Mouse (Mus musculus): ENCODE results near the gene Kdm3a.

Kdm3a gene

DNA sequence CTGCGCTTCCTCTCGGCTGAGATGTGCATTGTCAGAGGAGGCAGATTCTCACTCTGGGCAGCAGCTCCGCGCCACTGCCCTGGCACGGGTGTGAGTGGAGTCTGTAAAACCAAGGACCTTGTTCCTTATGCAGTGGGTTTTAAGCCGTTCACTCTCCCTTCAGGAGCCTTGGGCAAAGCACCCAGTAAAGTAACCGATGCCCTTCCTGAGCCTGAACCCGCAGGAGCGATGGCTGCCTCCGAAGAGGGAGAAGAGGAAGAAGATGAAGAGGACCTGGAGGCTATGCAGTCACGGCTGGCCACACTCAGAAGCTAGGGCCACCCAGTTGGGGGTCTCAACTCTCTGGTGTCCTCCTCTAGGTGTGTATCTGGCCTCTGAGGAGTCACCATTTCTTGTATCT is 53.3 kb downstream of the Kdm3a start:
- in situ Hi-C loops (cut with MboI): no loop called here

DNA sequence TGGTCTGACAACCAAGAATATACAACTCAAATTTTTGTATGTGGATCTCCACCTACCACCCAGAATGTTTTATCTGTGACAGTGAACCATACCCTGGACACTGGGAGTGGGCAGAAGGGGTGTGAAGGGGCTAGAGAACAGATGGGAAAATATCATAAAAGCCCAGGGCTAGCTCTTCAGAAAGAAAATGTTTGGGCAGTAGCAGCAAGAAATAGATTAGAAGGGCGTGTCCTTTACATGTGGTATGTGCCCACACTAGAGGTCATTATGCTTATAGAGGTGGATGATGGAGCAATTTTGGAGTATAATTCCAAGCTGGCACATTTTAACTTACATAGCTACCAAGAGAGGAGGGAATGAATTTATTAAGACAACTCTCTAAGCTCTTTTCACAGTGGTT is 57.4 kb downstream of the Kdm3a start:
- in situ Hi-C loops (cut with MboI): no loop called here

- in situ Hi-C loops (cut with MboI): no loop called here
Measured at GRCm38 (mm10) chr6:71569025-71569424, 63.8 kb downstream of the Kdm3a start.

DNA sequence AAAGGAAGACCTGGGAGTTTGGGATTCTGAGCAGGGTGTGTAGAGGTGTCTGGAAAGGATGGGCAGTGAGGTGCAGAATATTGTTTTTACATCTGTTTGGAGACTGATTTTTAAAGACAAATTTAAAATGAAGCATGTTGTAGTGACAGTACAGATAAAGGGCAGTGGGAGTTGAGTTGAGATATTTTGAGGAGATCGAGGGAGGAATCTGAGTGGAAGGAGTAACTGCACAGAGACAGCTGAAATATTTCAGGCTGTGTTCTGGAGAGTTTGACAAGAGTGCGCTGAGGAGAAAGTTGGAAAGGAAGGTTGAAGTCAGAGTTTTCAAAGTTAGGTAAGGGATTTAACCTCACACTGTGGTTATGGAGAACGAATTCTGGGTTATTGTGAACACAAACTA is 64.2 kb downstream of the Kdm3a start:
- in situ Hi-C loops (cut with MboI): no loop called here

DNA sequence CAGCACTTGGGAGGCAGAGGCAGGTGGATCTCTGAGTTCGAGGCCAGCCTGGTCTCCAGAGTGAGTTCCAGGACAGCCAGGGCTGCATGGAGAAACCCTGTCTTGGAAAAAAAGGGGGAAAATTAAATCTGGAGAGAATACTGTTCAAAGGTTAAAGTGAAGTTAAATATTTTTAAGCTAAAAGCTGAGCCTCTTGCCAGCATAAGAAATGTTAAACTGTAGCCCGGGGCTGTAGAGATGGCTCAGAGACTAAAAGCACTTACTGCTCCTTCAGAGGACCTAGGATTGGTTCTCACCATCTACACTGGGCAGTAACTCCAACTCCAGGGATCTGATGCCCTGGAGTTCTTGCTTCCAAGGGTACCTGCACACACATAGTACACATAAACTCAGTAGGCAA is 76.0 kb downstream of the Kdm3a start:
- in situ Hi-C loops (cut with MboI): no loop called here

DNA sequence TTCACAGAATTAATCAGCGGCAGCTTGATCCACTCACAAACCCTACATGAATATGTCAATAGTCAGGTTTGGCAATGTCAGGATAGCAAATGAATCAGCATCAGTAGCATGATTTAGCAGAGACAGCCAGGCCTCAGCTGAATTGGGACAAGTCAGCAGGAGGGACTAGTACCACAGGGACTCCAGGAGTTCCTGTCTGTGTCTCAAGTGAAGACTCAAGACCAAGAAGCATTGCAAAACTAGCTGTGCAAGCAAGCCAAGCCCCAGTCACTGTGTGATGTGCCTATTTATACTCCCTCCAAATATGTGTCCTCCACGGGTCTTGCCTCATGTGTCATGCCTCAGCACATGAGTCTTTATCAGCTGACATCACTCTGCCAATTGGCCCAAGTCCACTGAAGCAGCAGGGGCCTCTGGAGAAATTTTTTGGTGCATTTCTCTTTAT is 77.3 kb downstream of the Kdm3a start:
- in situ Hi-C loops (cut with MboI): no loop called here

GRCm38 (mm10) chr6:71543686-71544499 is 88.9 kb downstream of the Kdm3a start, which contains the start of gene Chmp3:
Gene Chmp3 (plus strand): TSS chr6:71543797.
- in situ Hi-C loops (cut with MboI): no loop called here

Measured in mature B cell (primary cell).